Mouse (Mus musculus): Measurements from ENCODE around the gene Adcy1.

- TF ChIP-seq GATA1 (IDR thresholded peaks at IDR 0.05; ENCODE audit: borderline replicate concordance, low read length) (no peak), FLI1 (IDR thresholded peaks at IDR 0.05; ENCODE audit: low read length) (no peak)
Measured at GRCm38 (mm10) chr11:7150511-7150910, 87.2 kb downstream of the Adcy1 start.

Data from megakaryocyte, embryonic 14.5 days (primary cell).